Mouse (Mus musculus): ENCODE data around the gene Cep162.

GRCm38 (mm10) chr9:87144532-87144931 lies 110.8 kb downstream of the Cep162 start:
- no peak for TF ChIP-seq TAL1 (IDR thresholded peaks at IDR 0.05; ENCODE audit: low read length)
- no peak for TF ChIP-seq GATA1 (IDR thresholded peaks at IDR 0.05; ENCODE audit: low read length)
